Mouse (Mus musculus) lung, adult 2 months (tissue): ENCODE measurements at regions not wholly inside any gene's neighbourhood (a gene's known extent, or its start where the extent isn't known, plus 50 kb on each side); places are given as distances from the start of the nearest gene placed in this dataset.

Experiments
- CTCF ChIP-seq: fragments of 200-500 bp; IDR thresholded peaks from 2 replicates; pipeline ENCODE4 v1.5.1; 2011; ENCODE audit warnings: mild to moderate bottlenecking, low read length, control low read depth; ENCODE audit not compliant: insufficient read depth
- POLR2A ChIP-seq: fragments of 200-500 bp; IDR thresholded peaks from 2 replicates; pipeline ENCODE4 v1.6.1; 2011; ENCODE audit warnings: low read depth, mild to moderate bottlenecking, control low read depth, low read length, borderline replicate concordance; ENCODE audit errors: extremely low read depth

- TF ChIP-seq POLR2A (no peak), CTCF (no peak)
Measured at GRCm38 (mm10) chr13:59315811-59316210, 269.2 kb downstream of the Agtpbp1 start.
